Mouse (Mus musculus) lung, embryonic 14.5 days (tissue): ENCODE measurements around the gene Mfsd4b5. TPM values are rescaled to one million over a fixed set of nuclear protein-coding genes. Genes with fewer than 3 reads are reported as not detected.

ENCODE experiments used
- ATAC-seq: fragments of 200-750 bp; cut with Nextera tagmentation; 2 replicates; pipeline ENCODE4 v1.8.0; 2017; ENCODE audit warnings: mild to moderate bottlenecking, moderate TSS enrichment, moderate library complexity; ENCODE audit not compliant: insufficient read depth
- DNase-seq: peaks from one replicate; pipeline ENCODE4 v3.0.0-alpha.2; 2015
- H3K27ac ChIP-seq: fragments of 300-500 bp; sonication (generic); 2 replicates; pipeline ENCODE4 v1.5.1; 2014; ENCODE audit warnings: low read depth, mild to moderate bottlenecking, moderate library complexity
- H3K27me3 ChIP-seq: fragments of 300-500 bp; sonication (generic); 2 replicates; pipeline ENCODE4 v1.6.1; 2014; ENCODE audit warnings: low read length, control low read depth; ENCODE audit not compliant: insufficient read depth
- H3K36me3 ChIP-seq: fragments of 300-500 bp; sonication (generic); 2 replicates; pipeline ENCODE4 v1.6.1; 2014; ENCODE audit warnings: control low read depth; ENCODE audit not compliant: insufficient read depth
- H3K4me1 ChIP-seq: fragments of 300-500 bp; sonication (generic); 2 replicates; pipeline ENCODE4 v1.6.1; 2014; ENCODE audit warnings: antibody characterized with exemption, control low read depth; ENCODE audit not compliant: insufficient read depth
- H3K4me2 ChIP-seq: fragments of 300-500 bp; sonication (generic); 2 replicates; pipeline ENCODE4 v1.6.1; 2014; ENCODE audit warnings: mild to moderate bottlenecking
- H3K4me3 ChIP-seq: fragments of 300-500 bp; sonication (generic); 2 replicates; pipeline ENCODE4 v1.5.1; 2014; ENCODE audit warnings: low read depth, low read length
- H3K9ac ChIP-seq: fragments of 300-500 bp; sonication (generic); 2 replicates; pipeline ENCODE4 v1.6.1; 2014
- H3K9me3 ChIP-seq: fragments of 300-500 bp; sonication (generic); 2 replicates; pipeline ENCODE4 v1.6.1; 2016; ENCODE audit warnings: low read depth, low read length, control low read depth
- CTCF ChIP-seq: IDR thresholded peaks from 2 replicates; pipeline ENCODE4 v1.5.1; 2016; ENCODE audit warnings: antibody characterized with exemption, low read depth
- WGBS: fragments of 180-500 bp; shearing (Covaris S2); extraction: QIAGEN DNeasy Blood & Tissue Kit; methylation state at CpG from one replicate; pipeline ENCODE4 v1.1.7; 2014; 5-methylcytosine and 5-hydroxymethylcytosine counted together
- polyA plus RNA-seq: library from polyadenylated mRNA; unstranded; fragments of >200 nt; fragmentation: Nextera tagmentation; extraction: Ambion mirVana; gene quantifications from 2 replicates; pipeline ENCODE4 v1.2.1, GENCODE M21; 2014

Mfsd4b5 gene
- polyA plus RNA-seq, 1 experiment from 2014 or later: 0.09 TPM

GRCm38 (mm10) chr10:39908768-39909441 is 77.5 kb downstream of the Mfsd4b5 start:
- Histone ChIP-seq H3K9me3 (no peaks in the 10 kb centered on the region), H3K9ac (no peak overlapping the region), H3K4me1 (no peaks in the 10 kb centered on the region), H3K4me3 (no peak overlapping the region; the same call in 1 of the 2 replicates), H3K4me2 (no peak overlapping the region), H3K27me3 (no peaks in the 10 kb centered on the region), H3K27ac (no peak overlapping the region), H3K36me3 (no peaks in the 10 kb centered on the region)
- ATAC-seq: no peak
- TF ChIP-seq CTCF: no peak
- no peak for DNase-seq
- WGBS: 46% methylated on average over 13 of the region's 13 CpGs

Other genes with a start within 250 kb of the Mfsd4b5 start
- gene Mfsd4b4, start 87.4 kb downstream of the Mfsd4b5 start, polyA plus RNA-seq: 5.5 and 6.3 TPM in 2 replicates
- gene Mfsd4b2, start 59.7 kb downstream of the Mfsd4b5 start, polyA plus RNA-seq: not detected in 2 replicates
- gene Mfsd4b3, start 26.5 kb downstream of the Mfsd4b5 start, polyA plus RNA-seq: 0.13 and 0.34 TPM in 2 replicates
- gene Mfsd4b1, start 38.6 kb upstream of the Mfsd4b5 start, polyA plus RNA-seq: not detected in 2 replicates
- 4.2 and 5.3 TPM in 2 replicates for gene Slc16a10, start 155.6 kb upstream of the Mfsd4b5 start, polyA plus RNA-seq